Mouse (Mus musculus): ENCODE measurements at regions not wholly inside any gene's neighbourhood (a gene's known extent, or its start where the extent isn't known, plus 50 kb on each side); places are given as distances from the start of the nearest gene placed in this dataset.
A peak's percentile ranks its signal among the peaks of the same experiment; 100 is the strongest.
"Not testable (repeated sequence)": the region's sequence is repeated elsewhere in the genome, so short reads cannot be mapped to it uniquely, and the experiment has no call there.

- TF ChIP-seq POLR2A (IDR thresholded peaks at IDR 0.05; ENCODE audit: borderline replicate concordance, extremely low read depth, insufficient read depth, insufficient read length, poor library complexity, severe bottlenecking): no peak
- TF ChIP-seq CTCF (IDR thresholded peaks at IDR 0.05; ENCODE audit: borderline replicate concordance, extremely low read depth, insufficient read depth, insufficient read length): no peak
- DNase-seq (ENCODE audit: low read depth): peak; percentile 53
These were observed 610.2 kb downstream of the Gm9008 start for GRCm38 (mm10) chr6:75887297-75887958.

DNA sequence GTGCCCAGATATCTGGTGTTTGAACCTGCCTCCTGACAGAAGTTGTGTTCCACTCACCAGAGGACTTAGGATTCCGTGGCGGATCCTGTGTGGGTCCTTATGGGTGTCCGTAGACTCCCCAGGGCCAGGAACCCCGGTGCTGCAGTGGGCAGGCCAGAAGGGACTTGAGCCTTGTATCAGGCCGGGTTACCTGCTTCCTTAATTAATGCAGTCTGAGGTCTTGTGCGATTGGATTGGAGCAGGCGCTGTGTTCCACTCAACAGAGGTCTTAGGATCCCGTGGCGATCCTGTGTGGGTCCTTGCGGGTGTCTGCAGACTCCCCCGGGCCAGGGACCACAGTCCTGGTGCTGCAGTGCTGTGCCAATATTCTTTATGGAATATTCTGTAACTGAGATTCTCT is 631.3 kb downstream of the Gm9008 start:
- not testable (repeated sequence) for DNase-seq (ENCODE audit: low read depth)

Measured in brain, embryonic 14.5 days (tissue).